Mouse (Mus musculus): ENCODE data around the gene Zfp503. TPM values are rescaled to one million over a fixed set of nuclear protein-coding genes. Genes with fewer than 3 reads are reported as not detected.
A peak's percentile ranks its signal among the peaks of the same experiment; 100 is the strongest.

Gene Zfp503
- 10 to 100 TPM; 30.6 to 41.2 (median 34.7) TPM for total RNA-seq (2022)

DNA sequence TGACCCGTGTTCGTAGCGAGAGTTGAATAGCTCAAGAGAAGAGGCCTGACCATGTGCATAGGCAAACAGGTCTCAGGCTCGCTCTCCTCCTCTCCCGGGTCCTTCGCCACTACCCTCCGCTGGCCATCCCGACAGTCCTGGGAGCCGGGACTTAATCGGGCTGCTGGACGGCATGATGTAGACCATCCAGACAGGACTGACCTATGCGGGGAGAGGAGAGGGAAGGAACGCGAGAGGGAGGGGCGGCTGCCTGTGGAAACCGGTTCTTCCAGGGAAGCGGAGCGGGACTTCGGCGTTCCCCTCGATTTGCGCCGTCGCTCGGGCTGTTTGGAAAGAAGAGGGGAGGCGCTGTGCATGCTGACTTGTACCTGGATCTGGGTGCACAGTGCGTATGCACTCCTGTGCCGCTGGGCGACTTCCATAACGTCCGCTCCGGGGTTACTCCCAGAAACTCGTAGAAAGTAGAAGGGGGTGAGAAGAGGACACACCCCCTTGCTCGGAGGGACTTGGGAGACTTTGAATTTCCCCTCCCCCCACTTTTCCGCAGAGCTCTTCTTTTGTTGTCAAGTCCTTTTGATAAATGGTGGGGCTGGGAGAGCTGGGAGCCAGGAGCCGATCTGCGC is at the start of gene Zfp503:
Gene Zfp503 (minus strand): TSS at position 311 of the 623 bp plus-strand sequence.
- DNase-seq, result peak; percentile 80

DNA sequence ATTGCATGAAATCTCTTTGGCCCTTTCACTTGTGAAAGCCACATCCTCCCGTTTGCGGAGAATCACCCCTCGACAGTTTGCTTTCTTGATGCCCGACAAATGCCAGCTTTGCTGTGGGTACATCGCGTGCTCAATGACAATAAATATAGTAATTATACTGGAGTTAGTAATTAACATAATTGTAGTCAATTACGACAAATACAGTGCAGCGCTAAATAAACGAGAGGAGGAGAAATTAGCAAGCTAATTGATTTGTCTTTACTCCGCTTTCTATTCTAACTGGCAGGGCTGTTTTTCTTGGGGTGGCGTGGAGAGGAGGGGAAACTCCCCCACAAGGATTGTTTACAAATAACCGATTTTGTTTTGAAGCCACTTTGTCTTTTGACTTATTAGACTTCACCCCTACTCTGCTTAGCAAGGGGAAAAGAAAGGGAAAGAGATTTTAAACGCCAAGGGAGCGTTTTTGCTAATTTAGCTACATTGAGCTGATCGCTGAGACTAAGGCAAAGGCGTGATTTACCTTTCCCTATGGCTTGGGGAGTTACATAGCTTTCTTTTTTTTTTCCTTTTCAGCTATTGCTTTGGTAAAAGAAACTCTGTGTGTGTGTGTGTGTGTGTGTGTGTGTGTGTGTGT is 48.2 kb upstream of the Zfp503 start:
- DNase-seq, result no peak

DNA sequence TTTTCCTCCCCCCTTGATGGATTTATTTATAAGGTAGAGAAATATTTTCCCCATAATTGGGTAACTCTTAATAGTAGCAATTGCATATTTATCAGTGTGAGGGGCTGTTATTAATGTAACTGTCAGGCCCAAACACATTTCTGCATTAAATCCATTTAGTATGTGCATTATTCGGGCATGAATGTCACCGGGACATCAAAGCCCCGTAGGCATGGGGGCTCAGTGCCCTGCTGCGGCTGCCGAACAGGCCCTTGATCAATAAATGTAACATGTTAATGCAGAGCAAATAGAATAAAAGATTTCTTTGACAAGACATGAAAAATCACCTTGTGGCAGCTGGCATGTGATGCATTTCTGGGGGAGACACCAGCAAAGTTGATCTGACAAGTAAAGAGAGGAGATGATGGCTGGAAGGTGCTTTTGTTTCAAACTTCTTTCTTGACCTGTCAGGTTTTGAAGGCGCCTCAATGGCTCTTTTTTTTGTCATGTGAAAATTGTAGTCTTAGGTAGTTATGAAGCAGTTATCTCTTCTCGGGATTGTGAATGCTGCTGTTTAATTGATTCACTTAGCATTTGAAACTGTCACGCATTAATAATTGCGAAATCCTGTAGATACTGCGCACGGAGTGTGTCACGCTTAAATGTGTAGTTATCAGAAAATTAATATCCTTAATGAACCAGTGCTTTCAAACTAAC is 47.5 kb upstream of the Zfp503 start:
- no peak for DNase-seq

DNA sequence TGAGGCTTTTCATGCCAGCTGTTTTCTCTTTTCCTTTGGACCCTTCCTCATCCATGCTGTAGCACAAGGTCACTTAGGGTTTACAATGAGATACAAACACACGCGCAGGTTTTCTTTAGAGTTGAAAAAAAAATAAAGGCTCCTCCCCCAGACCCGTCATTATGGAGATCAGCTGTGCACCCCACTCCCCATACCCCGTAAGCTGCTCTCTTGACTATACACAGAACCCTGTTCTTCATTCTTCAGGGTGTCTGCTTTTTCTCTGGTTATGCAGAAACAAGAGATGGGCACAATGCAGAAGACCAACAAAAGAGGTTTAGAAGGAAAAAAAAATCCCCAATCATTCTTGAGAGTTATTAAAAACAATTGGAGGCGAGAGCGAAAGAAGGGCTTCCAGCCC is 46.9 kb upstream of the Zfp503 start:
- DNase-seq, result no peak

DNA sequence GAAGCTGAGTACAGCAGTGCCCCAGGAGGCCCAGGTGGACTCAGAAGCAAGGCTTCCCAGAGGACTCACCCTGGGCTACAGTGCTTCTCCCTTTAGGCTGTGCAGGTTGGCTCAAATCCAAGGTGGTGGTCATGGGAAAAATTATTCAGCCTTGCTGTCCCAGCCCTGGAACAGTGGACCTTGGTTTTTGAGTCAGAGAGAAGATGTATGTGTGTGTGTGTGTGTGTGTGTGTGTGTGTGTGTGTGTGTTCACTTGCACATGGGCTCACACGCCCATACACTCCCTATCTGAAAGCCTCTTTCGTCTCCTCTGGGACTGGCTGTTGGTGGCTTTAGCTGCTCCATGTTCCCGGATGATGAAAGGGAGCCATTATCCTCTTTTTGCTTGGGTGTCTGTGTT is 46.5 kb upstream of the Zfp503 start:
- DNase-seq, result peak; percentile 73

DNA sequence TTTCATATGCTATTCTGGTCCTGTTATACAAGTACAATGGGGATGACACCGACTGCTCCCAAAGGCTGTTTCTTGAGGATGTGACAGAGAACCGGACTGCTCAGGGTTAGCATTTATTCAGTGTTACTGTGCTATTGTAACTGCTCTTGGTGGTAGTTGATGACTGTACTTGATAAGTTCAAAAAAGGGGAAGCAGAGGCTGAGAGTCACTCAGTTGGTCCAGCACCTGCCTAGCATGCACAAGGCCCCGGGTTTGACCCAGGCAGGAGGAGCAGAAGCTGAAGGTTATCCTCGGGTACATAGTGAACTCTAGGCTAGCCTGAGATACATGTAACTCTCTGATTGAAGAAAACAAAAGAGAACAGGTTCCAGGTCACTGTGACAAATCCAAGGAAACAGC is 34.1 kb upstream of the Zfp503 start:
- DNase-seq, result no peak

DNA sequence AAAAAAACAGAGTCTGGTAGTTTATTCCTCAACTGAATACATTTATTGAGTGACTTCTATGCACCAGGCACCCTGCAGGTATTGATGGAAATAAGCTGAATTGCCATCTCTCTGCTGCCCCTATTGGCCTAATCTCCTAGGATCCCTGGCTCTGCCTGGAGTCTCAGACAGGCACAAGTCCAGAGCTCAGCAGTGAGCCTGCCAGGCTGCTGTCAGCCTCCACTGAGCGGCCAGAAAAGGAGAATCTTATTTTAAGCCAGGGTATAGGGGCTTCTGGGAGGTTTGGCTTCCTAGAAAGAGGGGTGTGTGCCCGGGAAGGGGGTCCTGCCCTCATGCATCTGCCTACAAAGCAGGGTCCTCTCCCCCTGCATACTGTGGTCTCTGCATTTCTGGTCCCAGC is 31.5 kb upstream of the Zfp503 start:
- DNase-seq, result peak; percentile 28

DNA sequence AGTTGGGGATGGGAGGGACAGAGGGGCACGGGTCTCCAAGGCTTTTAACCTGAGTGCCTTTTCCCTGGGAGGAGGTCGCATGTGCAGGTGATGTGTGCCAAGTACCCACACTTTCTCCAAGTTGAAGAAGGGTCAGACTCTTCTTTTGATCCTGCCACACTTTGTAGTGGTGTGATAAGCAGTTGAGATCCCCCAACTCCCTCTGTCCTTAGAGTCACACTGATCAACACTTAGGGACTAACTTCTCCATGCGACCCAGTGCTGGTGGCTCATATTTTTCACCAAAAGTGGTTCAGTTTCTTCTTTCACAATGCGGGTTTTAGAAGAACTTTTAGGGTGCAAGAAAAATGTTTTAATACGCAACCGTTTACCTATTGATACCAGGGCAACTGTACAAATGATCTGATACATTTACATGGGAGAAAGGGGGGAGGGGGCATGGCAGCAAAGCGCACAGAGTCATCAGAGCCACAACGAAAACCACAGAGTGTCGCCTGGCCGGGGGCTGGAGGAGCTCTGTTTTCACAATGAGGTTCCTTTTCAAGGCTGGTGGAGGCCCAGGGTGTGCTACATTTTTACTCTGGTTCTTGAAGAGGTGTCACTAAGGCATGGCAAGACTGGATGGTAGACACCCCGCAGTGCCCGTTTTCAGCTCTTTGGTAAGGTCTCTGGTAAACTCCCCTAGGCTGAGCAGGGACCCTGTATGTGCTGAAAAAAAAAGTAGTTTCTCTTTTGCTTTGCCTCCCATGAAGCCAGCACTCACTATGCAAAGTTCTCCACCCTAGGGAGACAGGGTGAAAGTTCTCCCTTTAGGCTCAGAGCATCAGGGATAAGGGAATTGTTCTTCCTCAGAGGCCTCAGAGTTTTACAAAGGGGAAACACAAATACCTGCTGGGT is 30.8 kb upstream of the Zfp503 start:
- no peak for DNase-seq

DNA sequence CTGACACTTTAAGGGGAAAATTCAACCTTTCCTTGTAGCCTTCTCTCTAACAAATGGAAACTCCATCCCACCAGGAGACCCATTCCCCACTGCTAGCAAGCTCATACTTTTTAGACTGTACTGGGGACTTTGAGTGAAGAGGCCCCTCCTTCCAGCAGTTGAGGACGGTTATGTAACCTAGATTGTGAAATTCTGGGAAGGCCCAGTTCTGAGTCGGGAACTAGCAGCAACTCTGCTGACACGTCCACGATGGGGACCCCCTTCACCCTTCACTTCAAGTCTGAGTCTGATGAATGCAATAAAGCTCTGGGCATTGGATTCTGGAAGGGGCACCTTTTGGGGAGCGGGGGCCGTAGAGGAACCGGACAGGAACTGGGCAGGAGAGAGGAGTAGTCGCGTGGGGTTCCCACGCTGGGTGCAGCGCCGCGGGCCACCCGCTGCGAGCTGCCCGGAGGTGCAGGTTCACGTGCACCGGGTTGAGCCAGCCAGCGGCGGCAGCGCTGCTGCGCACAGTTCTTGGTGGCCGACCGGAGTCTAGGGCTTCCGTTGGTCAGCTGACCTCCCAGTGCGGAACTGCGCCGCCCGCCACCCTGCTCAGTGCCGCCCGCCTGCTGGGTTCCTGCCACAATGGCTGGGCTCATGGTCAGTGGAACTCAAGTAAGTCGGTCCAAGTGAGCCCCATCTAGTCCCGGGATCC is 30.0 kb upstream of the Zfp503 start, which contains the start of gene Lrmda:
Gene Lrmda (plus strand): TSS at position 461 of the 697 bp plus-strand sequence.
- DNase-seq, result peak; percentile 79

DNA sequence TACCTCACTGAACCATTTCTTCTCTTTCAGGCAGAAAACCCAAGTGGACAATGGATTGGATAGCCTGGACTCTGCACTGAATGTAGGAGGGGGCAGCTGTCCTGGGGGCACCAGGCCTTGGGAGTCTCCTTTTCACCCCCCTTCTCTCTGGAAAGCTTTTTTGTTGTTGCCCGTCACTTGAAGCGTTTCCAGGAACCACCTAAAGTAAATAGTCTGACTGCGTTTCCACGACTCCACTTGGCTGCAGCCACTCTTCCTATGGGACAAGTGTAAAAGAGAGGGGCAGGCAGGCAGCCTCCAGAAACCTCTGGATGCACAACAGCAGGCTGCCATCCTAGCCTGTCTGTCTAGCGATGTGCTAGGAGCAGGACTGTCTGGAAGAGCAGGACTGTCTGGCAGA is 27.6 kb upstream of the Zfp503 start:
- no peak for DNase-seq

DNA sequence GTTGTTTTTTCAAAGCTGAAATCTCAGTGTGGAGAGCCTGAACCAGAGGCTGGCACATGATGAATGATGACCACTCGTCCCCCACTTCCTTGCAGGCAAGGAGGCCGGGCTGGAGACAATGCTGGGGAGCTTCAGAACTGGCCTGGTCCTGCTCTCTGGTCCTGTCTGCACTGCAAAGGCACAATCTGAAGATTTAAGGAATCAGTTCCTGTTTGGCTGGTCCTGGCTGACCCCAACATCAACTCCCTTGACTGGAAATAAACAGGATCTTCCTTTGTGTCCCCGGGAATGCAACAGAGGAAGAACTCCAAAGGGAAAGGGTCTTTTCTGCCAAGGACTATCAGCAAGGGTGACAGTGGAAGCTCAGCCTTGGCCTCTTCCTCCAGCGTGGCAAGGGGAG is 25.4 kb upstream of the Zfp503 start:
- DNase-seq, result no peak

DNA sequence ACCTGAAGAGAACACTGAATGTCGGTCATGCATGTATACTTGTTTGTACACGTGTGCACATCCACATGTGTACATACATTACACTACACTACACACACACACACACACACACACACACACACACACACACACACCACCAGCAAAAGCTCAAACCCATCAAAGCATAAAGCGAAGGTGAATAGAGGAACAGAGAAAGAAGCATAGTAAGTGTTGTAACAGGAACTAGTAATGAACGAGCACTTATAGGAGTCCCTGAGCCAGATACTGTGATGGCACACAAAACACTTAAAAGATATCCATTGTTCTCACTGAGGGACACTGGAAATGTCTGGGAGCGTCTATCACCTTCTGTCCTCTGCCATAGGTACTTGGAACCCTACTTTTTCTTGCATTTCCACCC is 24.9 kb upstream of the Zfp503 start:
- no peak for DNase-seq

DNA sequence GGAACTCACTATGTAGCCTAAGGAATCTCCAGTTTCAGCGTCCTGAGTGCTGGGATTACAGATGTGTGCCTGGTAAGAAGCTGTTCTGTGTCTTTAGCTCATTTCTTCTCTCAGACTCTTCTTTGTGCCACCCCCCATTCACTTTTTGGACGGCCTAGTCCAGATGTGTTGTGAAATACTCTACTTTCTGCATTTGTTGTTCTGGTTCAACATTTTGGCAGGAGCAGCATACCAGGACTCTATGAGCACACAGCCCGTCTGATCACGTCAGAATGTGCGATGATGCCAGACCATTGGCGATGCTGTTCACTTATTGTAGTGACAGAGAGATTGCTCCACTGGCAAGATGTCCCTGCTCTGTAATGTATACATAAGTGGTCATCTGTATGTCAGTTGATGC is 17.6 kb upstream of the Zfp503 start:
- DNase-seq, result no peak

DNA sequence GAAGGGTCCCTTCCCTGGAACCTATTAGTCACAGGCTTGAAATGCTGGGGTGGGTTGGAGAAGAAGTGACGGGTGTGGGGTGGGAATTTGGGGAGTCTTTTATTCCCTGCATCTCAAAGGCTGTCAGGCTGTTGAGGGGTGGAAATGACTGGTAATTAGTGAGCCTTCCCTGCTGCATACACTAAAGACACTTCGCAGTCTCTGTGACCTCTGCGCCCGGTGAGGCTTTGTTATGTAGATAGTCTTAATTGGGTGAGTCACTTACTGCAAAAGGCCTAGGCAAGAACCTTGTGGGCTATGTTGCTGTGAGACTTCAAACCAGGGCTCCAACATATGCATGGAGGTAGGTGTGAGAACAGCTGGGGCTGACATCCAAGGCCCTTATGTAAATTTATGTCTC is 15.5 kb upstream of the Zfp503 start:
- no peak for DNase-seq

DNA sequence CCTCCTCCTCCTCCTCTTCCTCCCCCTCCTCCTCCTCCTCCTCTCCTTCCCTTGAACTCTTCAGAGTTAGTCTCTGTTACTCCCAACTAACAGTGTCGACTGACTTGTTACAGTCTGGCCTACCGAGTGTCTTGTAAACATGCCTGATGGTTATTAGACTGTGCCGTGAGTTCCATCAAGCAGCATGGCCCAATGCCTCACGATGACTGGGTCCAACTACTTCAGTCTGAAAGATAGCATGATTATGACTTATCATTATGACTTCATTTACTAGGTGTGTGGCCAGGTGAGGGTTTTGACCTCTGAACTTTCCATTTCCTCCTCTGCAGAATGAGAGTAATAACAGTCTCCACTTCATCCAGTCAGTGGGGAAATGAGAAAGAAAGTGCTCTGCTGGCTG is 14.2 kb upstream of the Zfp503 start:
- DNase-seq, result no peak

DNA sequence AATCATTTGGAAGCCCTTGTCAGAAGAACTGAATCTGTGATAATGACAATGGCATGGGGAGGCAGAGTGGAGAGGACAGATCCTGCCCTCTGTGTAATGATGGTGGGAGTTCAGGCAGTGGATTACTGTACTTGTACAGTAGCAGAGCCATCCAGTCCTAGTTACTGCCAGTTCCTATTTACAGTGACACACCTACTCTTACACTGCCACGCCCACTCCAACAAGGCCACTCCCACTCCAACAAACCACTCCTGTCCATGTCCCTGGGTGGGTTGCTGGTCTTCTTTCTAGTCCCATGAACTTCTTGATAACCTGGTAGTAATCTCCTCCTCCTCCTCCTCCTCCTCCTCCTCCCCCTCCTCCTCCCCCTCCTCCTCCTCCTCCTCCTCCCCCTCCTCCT is 13.8 kb upstream of the Zfp503 start:
- no peak for DNase-seq

DNA sequence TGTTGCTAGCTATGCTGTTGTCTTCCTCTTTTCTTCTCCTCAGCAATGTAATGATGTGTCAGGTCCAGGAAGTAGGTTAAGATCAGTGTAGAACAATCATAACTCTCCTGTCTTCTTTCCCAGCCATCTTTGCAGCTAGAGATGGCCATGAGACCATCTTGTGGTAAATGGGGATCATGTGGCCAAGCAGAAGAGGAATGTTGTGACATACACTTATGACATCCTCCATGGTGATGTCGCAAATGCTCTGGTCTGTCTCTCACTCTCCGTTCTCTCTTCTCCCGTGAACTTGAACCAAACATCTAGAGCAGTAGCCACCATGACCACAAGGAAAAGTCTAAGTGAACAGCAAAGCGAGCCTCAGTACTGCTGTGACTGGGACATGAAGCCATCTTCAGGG is 10.2 kb upstream of the Zfp503 start:
- no peak for DNase-seq

DNA sequence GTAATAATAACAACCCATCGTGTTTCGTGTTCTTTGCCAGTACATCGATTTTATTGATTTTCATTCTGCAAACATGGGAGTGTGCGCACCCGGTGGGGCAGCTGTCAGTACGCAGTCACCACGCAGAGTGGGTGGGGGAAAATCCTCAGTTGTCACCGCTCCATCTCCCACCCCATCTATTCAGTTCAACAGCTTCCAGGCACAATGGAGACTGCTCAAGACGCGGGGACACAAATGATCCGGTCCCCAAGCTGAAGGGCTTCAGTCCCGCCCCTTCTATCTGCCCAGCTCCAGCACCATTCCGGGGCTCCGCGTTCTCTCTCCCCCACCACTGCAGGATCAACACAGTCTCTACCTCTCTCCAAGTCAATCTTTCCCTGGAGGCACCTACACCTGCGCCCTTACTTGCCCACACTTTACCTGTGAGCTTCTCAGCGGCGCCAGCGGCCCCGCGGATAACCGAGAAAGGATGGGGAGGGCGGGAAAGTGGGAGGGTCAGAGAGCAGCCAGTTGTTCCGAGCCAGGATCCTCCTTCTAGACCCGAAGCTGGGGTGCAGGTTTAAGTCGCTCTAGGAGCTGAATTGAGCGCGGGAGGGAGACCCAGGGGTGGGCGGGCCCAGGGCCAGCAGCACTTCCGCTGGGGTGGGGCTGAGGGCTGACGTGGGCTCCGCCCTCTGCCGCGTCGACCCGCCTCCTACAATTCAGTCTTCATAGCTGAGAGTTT is 5.8 kb upstream of the Zfp503 start:
- DNase-seq, result peak; percentile 76

DNA sequence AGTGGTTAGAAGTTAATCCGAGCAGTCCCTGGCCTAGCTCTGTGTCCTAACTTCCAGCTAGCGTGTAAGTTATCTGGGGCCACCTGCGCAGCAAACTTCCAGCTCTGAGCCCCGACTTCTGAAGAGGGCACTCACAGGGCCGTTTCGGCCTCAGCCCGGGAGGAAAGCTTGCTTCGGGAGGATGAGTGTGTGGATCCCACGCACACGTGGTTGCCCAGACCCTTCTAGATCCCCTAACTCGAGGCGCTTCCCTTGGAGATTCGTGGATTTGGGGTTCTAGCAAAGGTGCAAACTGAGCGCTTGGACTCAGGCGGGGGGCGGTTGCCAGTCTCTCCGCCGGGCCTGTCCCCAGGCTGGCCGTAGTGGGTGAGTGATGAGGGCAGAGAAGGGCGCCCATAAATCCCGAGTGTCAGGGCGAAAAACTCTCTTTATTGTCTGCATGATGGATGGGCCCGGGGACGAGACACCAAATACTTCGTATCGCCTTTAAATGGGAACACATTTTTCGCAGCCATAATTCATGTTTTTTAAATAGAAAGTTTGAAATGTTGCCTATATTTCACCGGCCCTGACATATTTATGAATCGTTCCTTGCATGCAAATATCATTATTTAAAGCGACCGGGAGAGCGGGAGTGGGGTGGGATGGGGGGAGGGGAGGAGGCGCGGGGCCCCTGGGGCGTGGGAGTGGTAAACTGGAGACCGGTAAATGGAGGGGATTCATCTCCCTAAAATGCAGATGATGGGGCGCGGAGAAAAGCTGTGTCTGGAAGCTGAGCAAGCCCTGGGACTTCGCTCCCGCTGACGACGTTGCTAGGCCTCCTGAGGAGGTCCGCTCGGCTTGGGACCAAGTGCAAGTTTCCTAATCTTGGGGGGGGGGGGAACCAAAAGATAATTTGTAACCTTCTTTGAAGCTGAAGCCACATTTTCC is 4.9 kb upstream of the Zfp503 start:
- peak; percentile 58 for DNase-seq

Measured in adrenal gland, adult 8-10 months (tissue).